Mouse (Mus musculus) hindbrain, postnatal 0 days (tissue): ENCODE data around the gene Slc35b3. TPM values are rescaled to one million over a fixed set of nuclear protein-coding genes. Genes with fewer than 3 reads are reported as not detected.
A peak's percentile ranks its signal among the peaks of the same experiment; 100 is the strongest.

Experiments used
- ATAC-seq: fragments of 200-750 bp; cut with Nextera tagmentation; 2 replicates; pipeline ENCODE4 v1.8.0; 2017; ENCODE audit warnings: mild to moderate bottlenecking, moderate TSS enrichment, moderate library complexity
- DNase-seq: peaks from one replicate; pipeline ENCODE4 v3.0.0-alpha.2; 2015; ENCODE audit warnings: low spot score
- H3K27ac ChIP-seq: fragments of 300-500 bp; sonication (generic); 2 replicates; pipeline ENCODE4 v1.5.1; 2014; ENCODE audit warnings: mild to moderate bottlenecking
- H3K27me3 ChIP-seq: fragments of 300-500 bp; sonication (generic); 2 replicates; pipeline ENCODE4 v1.6.1; 2014; ENCODE audit warnings: low read length, mixed read lengths; ENCODE audit not compliant: insufficient read depth
- H3K36me3 ChIP-seq: fragments of 300-500 bp; sonication (generic); 2 replicates; pipeline ENCODE4 v1.6.1; 2014; ENCODE audit warnings: low read length, mixed read lengths; ENCODE audit not compliant: insufficient read depth
- H3K4me1 ChIP-seq: fragments of 300-500 bp; sonication (generic); 2 replicates; pipeline ENCODE4 v1.6.1; 2014; ENCODE audit warnings: antibody characterized with exemption, low read length, mixed read lengths; ENCODE audit not compliant: insufficient read depth
- H3K4me2 ChIP-seq: fragments of 300-500 bp; sonication (generic); 2 replicates; pipeline ENCODE4 v1.6.1; 2014; ENCODE audit warnings: low read depth, mild to moderate bottlenecking, low read length, moderate library complexity, mixed read lengths
- H3K4me3 ChIP-seq: fragments of 300-500 bp; sonication (generic); 2 replicates; pipeline ENCODE4 v1.5.1; 2014; ENCODE audit warnings: low read length
- H3K9ac ChIP-seq: fragments of 300-500 bp; sonication (generic); replicated peaks from 2 replicates; pipeline ENCODE4 v1.6.1; 2014; ENCODE audit warnings: mild to moderate bottlenecking, low read length, moderate library complexity, mixed read lengths
- H3K9me3 ChIP-seq: fragments of 300-500 bp; sonication (generic); 2 replicates; pipeline ENCODE4 v1.6.1; 2016; ENCODE audit warnings: low read length, mixed read lengths
- CTCF ChIP-seq: IDR thresholded peaks from 2 replicates; pipeline ENCODE4 v1.5.1; 2016; ENCODE audit warnings: antibody characterized with exemption, control low read depth, low read depth
- WGBS: fragments of 180-500 bp; shearing (Covaris S2); extraction: QIAGEN DNeasy Blood & Tissue Kit; methylation state at CpG from one replicate; pipeline ENCODE4 v1.1.7; 2014; 5-methylcytosine and 5-hydroxymethylcytosine counted together
- polyA plus RNA-seq: library from polyadenylated mRNA; unstranded; fragments of >200 nt; fragmentation: Nextera tagmentation; extraction: Ambion mirVana; gene quantifications from 2 replicates; pipeline ENCODE4 v1.2.1, GENCODE M21; 2015
- total RNA-seq: library from RNA; depleted of rRNA; stranded (reverse); fragments of >200 nt; gene quantifications from 2 replicates; pipeline ENCODE4 v1.2.3, GENCODE M21; 2014; rRNA removed

The Slc35b3 gene
- total RNA-seq (19.9 and 25.9 TPM in 2 replicates), polyA plus RNA-seq (28.2 and 28.3 TPM in 2 replicates)

DNA sequence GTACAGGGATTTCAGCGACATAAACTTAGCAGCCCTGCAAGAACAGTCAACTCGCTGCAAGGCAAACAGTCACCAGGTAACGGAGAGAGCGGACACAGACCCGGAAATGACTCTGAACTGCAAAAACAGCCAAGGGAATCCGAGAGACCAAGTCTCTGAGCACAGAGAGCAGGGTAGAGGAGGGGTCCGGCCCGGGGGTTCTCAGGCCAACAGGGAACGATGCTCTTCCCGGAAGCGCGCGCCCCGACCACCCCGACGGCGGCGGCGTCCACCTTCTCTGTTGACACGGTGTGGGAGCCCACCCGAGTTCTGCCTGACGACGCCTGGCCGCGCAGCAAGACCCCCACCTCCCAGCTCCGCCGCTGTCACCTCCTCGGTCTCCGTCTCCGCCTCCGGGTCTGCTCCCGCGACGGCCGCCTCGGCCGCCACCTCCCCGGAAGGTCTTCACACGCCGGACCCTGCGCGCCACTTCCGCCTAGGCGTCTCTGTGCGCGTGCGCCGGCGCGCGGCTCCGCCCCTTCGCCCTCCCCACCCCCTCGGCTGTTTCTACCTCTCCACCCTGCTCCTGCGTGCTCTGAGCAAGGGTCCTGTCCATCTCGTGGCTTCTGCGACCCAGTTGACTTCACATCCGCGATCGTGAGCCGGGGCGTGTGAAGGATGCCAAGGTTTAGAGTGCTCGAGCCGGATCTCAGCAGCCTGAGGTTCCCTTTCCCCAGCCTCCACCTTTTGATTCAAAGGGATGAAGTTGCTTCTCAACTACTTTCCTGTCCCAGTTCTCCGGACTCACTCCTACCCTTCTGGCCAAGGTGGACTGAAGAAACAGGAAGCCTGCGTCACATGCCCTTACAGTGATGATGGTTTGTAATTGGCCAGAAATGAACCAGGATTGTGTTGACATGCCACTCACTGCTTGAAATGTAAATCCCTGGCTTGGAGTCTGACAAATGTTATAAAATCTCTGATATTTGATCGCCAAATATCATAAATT lies at the start of gene Slc35b3:
Slc35b3 (minus strand) TSS at position 813 of the 988 bp plus-strand sequence.
- Histone ChIP-seq H3K36me3 (0 out of 2 replicates have a peak, but pooled peaks cover 3% of the 10 kb centered on the region), H3K4me3 (peak within 1 kb of the TSS; percentile 91), H3K27me3 (no peaks in the 10 kb centered on the region), H3K27ac (peak within 1 kb of the TSS; percentile 65; the same call in 1 of the 2 replicates), H3K4me2 (peak within 1 kb of the TSS; percentile 69), H3K9me3 (no peaks in the 10 kb centered on the region), H3K9ac (peak within 1 kb of the TSS; percentile 84), H3K4me1 (peaks cover 11% of the 10 kb centered on the region; the same call in 1 of the 2 replicates)
- DNase-seq (peak; percentile 90), ATAC-seq (peak; percentile 99)
- WGBS, result 1% methylated on average over 64 of the region's 67 CpGs
- no peak for TF ChIP-seq CTCF

DNA sequence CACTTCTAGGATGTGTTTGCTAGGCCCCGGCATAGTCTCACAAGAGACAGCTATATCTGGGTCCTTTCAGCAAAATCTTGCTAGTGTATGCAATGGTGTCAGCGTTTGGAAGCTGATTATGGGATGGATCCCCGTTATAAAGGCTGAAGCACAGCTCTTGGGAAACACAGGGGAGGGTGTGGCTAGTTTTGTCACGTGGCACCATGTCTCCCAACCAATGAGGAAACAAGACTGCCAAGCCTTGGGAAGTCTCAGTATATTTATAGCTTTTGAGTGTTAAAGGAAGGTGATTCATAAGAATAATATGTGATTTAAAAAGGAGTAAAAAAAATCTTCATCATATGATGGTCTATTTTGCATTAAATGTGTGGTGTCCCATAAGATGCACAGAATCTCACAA lies 49.6 kb upstream of the Slc35b3 start:
- no peak for DNase-seq
- no peaks in the 10 kb centered on the region for H3K36me3 ChIP-seq
- no peaks in the 10 kb centered on the region for H3K27me3 ChIP-seq
- H3K4me3 ChIP-seq, result no peak overlapping the region
- no peak for ATAC-seq
- H3K4me1 ChIP-seq, result no peaks in the 10 kb centered on the region
- TF ChIP-seq CTCF, result no peak
- no peak overlapping the region for H3K9ac ChIP-seq
- H3K27ac ChIP-seq, result no peak overlapping the region
- WGBS, result 86% methylated on average over 4 of the region's 4 CpGs
- H3K9me3 ChIP-seq, result no peaks in the 10 kb centered on the region
- no peak overlapping the region for H3K4me2 ChIP-seq

DNA sequence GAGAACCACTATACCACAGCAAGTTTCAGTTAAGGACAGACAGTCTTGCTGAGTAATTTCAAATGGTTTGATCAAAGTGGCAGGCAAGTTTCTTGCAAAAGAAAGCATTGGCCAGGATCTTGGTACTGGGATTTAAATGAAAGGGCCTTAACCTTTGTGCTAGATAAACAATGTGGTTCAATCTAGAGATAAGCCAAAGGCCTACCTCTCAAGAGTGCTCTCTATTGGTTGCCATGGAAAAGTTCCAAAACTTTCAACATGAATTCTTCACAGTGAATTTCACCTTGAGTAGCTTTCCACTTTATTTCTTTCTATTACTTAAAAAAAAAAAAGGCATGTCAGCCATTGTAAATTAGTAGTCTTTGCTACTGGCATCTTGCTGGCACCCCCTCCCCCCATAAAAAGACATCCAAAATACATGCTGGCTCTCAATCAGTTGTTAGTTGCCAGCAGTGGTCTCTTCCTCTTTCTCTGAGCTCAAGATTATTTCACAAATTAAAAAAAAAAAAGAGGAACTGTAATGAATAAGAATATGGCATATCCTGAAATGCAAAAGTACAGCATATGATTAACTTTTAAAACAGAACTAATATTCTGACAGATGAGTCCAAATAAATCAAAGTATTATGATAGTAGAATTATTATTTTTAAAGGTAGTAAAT lies 42.6 kb upstream of the Slc35b3 start:
- no peak overlapping the region for H3K27ac ChIP-seq
- no peak for TF ChIP-seq CTCF
- DNase-seq, result no peak
- H3K9ac ChIP-seq, result no peak overlapping the region
- H3K36me3 ChIP-seq, result no peaks in the 10 kb centered on the region
- no peaks in the 10 kb centered on the region for H3K9me3 ChIP-seq
- ATAC-seq, result no peak
- H3K4me2 ChIP-seq, result no peak overlapping the region
- H3K4me1 ChIP-seq, result no peaks in the 10 kb centered on the region
- H3K27me3 ChIP-seq, result no peaks in the 10 kb centered on the region
- no peak overlapping the region for H3K4me3 ChIP-seq

DNA sequence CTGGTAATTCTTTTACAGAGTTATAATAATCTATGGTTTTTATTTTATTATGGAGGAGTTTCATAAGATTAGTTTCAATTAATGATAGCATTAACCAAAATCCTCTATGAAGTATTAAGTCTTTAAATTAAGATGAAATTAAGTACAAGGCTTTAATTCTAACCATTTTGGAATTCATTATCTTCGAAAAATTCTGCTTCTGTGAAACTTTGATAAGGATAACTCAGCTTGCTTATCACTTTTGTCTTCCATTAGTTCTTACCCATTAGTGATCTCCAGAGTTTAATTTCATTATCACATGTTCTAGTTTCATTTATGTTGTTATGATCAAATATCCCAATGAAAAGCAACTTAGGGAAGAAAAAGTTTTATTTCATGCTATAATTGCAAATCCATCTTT lies 41.7 kb upstream of the Slc35b3 start:
- H3K9me3 ChIP-seq, result no peaks in the 10 kb centered on the region
- 75% methylated on average over 1 of the region's 1 CpGs for WGBS
- H3K36me3 ChIP-seq, result no peaks in the 10 kb centered on the region
- H3K4me1 ChIP-seq, result no peaks in the 10 kb centered on the region
- H3K9ac ChIP-seq, result no peak overlapping the region
- H3K27me3 ChIP-seq, result no peaks in the 10 kb centered on the region
- no peak overlapping the region for H3K4me2 ChIP-seq
- ATAC-seq (no peak), DNase-seq (no peak)
- H3K27ac ChIP-seq, result no peak overlapping the region
- H3K4me3 ChIP-seq, result no peak overlapping the region
- TF ChIP-seq CTCF, result no peak

DNA sequence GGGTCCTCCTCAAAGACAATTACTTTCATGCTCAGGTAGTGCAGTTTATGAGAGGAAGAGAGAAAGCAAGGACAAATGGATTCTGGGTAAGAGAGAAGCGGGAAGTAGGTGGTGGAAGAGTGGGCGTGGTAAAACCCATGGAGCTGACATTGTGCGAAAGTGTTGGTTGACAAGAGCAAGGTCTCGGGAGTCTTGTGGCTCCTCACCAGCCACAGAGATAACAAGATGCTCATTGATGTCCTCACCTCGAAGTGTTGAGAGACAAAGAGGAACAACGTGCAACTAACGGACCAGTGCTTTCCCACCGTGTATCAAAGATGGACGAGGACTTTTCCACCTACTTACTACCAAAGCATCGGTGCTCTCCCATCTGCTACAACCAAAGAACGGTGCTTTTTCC lies 40.8 kb upstream of the Slc35b3 start:
- Histone ChIP-seq H3K27me3 (no peaks in the 10 kb centered on the region), H3K4me3 (no peak overlapping the region), H3K27ac (no peak overlapping the region), H3K4me2 (no peak overlapping the region), H3K9ac (no peak overlapping the region), H3K36me3 (no peaks in the 10 kb centered on the region), H3K9me3 (no peaks in the 10 kb centered on the region), H3K4me1 (no peaks in the 10 kb centered on the region)
- no peak for ATAC-seq
- 94% methylated on average over 11 of the region's 11 CpGs for WGBS
- no peak for DNase-seq
- no peak for TF ChIP-seq CTCF

DNA sequence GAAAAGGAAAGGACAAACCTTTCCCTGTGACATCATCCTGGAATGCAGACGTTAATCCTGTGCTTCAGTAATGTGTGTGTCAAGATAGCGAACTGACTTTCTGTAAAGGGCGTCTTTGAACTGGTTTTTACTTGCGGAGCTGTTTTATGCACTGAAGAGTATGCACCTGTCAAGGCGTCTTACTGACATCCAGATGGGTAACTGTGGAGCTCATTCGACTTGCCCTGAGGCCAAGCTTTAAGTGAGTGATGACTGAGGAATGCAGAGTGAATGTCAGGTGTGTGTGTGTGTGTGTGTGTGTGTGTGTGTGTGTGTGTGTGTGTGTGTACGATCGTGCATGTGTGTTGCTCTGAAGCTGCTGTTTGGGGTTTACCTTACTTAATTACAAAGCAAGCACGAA lies 38.3 kb upstream of the Slc35b3 start:
- Histone ChIP-seq H3K4me1 (no peaks in the 10 kb centered on the region), H3K4me2 (no peak overlapping the region), H3K27ac (no peak overlapping the region), H3K27me3 (no peaks in the 10 kb centered on the region), H3K36me3 (no peaks in the 10 kb centered on the region), H3K9me3 (no peaks in the 10 kb centered on the region), H3K4me3 (no peak overlapping the region), H3K9ac (no peak overlapping the region)
- no peak for ATAC-seq
- DNase-seq, result no peak
- no peak for TF ChIP-seq CTCF
- WGBS, result 79% methylated on average over 9 of the region's 9 CpGs
